Mouse (Mus musculus): Measurements from ENCODE around the gene Gm3047. TPM values are rescaled to one million over a fixed set of nuclear protein-coding genes. Genes with fewer than 3 reads are reported as not detected.
"Not testable (repeated sequence)": the region's sequence is repeated elsewhere in the genome, so short reads cannot be mapped to it uniquely, and the experiment has no call there.

The Gm3047 gene
- not detected in 2 replicates for polyA plus RNA-seq (2015; fragmentation: Nextera tagmentation; extraction: Ambion mirVana)

DNA sequence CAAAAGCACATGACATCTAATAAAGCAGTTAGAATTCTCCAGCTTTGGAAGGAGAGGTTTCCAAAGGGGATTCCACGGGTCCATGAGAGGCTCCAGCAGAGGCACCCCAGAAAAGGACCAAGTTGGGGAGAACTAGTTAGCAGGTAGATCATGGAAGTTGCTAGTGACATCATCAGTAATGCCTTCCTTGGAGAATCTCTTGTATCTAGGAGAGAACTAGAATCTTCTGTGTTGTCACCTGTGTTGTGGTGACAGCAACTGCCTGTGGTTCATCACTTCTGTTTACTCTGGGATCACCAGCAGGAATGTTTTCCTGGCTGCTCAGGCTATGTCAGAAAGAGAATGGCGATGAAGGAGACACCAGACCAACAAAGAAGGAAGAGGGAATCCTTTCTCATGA is at the start of gene Gm3047:
Gm3047 (plus strand) TSS at position 301 of the 400 bp plus-strand sequence.
- H3K9me3 ChIP-seq (ENCODE audit: control insufficient read depth, low read length); H3K36me3 ChIP-seq (ENCODE audit: control insufficient read depth, insufficient read depth); H3K4me3 ChIP-seq (replicated peaks; ENCODE audit: low read length); H3K4me2 ChIP-seq (ENCODE audit: low read length); H3K4me1 ChIP-seq (replicated peaks; ENCODE audit: control insufficient read depth, insufficient read depth, low read length); H3K9ac ChIP-seq (replicated peaks; ENCODE audit: low read depth, low read length); H3K27ac ChIP-seq (ENCODE audit: low read length); H3K27me3 ChIP-seq (replicated peaks; ENCODE audit: control insufficient read depth, insufficient read depth, low read length); ATAC-seq: not testable (repeated sequence)
- WGBS: no CpG with 5 or more reads among the region's 2 CpGs

Other genes with a start within 250 kb of the Gm3047 start
- not detected in 2 replicates for gene Gm3149, start 238.1 kb upstream of the Gm3047 start, polyA plus RNA-seq (2015; fragmentation: Nextera tagmentation; extraction: Ambion mirVana)
- 5.6 and 6.7 TPM in 2 replicates for gene 2610042L04Rik, start 220.6 kb upstream of the Gm3047 start, polyA plus RNA-seq (2015; fragmentation: Nextera tagmentation; extraction: Ambion mirVana)
- gene Gm3159, start 157.9 kb upstream of the Gm3047 start, polyA plus RNA-seq (2015; fragmentation: Nextera tagmentation; extraction: Ambion mirVana): not detected in 2 replicates
- 4.3 and 4.6 TPM in 2 replicates for gene Gm3164, start 140.0 kb upstream of the Gm3047 start, polyA plus RNA-seq (2015; fragmentation: Nextera tagmentation; extraction: Ambion mirVana)
- gene Gm3173, start 124.4 kb upstream of the Gm3047 start, polyA plus RNA-seq (2015; fragmentation: Nextera tagmentation; extraction: Ambion mirVana): 2.4 TPM in 1 of 2 replicates, not detected in the other
- not detected in 2 replicates for gene Gm3182, start 73.7 kb upstream of the Gm3047 start, polyA plus RNA-seq (2015; fragmentation: Nextera tagmentation; extraction: Ambion mirVana)
- not detected in 2 replicates for gene Gm8159, start 76.9 kb downstream of the Gm3047 start, polyA plus RNA-seq (2015; fragmentation: Nextera tagmentation; extraction: Ambion mirVana)
- gene Gm3239, start 108.8 kb downstream of the Gm3047 start, polyA plus RNA-seq (2015; fragmentation: Nextera tagmentation; extraction: Ambion mirVana): 0.61 and 0.86 TPM in 2 replicates
- not detected in 2 replicates for gene Gm7876, start 153.8 kb downstream of the Gm3047 start, polyA plus RNA-seq (2015; fragmentation: Nextera tagmentation; extraction: Ambion mirVana)
- gene Gm3252, start 171.4 kb downstream of the Gm3047 start, polyA plus RNA-seq (2015; fragmentation: Nextera tagmentation; extraction: Ambion mirVana): 1.6 and 1.7 TPM in 2 replicates
- gene Gm9602, start 220.9 kb downstream of the Gm3047 start, polyA plus RNA-seq (2015; fragmentation: Nextera tagmentation; extraction: Ambion mirVana): not detected in 2 replicates

All from forebrain, embryonic 16.5 days (tissue).